Mouse (Mus musculus) bone marrow, adult 2 months (tissue): ENCODE results near the gene Klhl26.

Experiments used
- CTCF ChIP-seq: fragments of 200-500 bp; IDR thresholded peaks from 2 replicates; pipeline ENCODE4 v1.5.1; 2011; ENCODE audit warnings: low read length, control low read depth; ENCODE audit not compliant: control insufficient read depth, insufficient read depth
- POLR2A ChIP-seq: fragments of 200-500 bp; IDR thresholded peaks from 2 replicates; pipeline ENCODE4 v1.6.1; 2011; ENCODE audit warnings: low read depth, mild to moderate bottlenecking, control low read depth, low read length, borderline replicate concordance; ENCODE audit not compliant: control insufficient read depth

DNA sequence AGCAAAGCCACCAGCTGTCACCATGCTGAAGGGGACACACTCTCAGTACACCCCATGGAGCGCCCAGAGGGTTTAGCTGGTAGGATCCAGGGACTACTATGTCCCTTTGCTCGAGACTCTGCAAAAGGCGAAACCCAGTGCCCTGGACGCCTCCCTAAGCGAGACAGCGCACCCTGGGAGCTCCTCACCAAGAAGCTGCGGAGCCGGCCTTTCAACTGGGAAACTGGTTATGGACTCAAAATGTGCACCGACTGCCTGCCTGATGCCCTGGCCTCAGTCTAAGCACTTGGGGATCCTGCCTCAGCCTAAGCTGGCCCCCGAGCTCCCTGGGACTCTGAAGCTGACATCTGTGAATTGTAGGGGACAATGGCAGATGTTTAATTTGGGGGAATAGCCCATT is 67.7 kb downstream of the Klhl26 start:
- TF ChIP-seq POLR2A: no peak
- no peak for TF ChIP-seq CTCF
